Mouse (Mus musculus): ENCODE data around the gene Prmt1. TPM values are rescaled to one million over a fixed set of nuclear protein-coding genes. Genes with fewer than 3 reads are reported as not detected.
A peak's percentile ranks its signal among the peaks of the same experiment; 100 is the strongest.

Prmt1 gene
- total RNA-seq, 2 experiments from 2014 or later, result 198 to 216 TPM

DNA sequence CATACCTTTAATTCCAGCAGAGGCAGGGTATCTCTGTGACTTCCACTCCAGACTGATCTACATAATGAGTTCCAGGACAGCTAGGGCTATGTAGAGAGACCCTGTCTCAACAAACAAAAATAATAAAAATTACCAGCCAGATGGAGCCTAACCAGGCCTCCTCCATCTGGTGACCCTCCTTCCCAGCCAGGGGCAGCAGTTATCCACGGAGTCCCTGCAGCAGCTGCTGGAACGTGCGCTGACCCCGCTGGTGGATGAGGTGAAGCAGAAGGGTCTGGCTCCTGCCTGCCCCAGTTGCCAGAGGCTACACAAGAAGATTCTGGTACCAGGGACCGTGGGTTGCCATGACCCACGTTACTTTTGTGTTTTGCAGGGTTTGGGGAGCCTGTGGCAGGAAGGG, 30.1 kb downstream of the Prmt1 start:
- intact Hi-C loops (cut with DNase I), result loop anchor here (5.0 kb wide), 2 partner anchors 34 to 234 kb away; no protein-coding TSS in a partner anchor
- no peak for DNase-seq

GRCm38 (mm10) chr7:44955628-44956027, 30.7 kb downstream of the Prmt1 start:
- intact Hi-C loops (cut with DNase I), result loop anchor here (5.0 kb wide), 2 partner anchors 33 to 233 kb away; no protein-coding TSS in a partner anchor
- DNase-seq, result peak in 1 of 2 experiments; percentile 43

GRCm38 (mm10) chr7:44954091-44954885, 32.1 kb downstream of the Prmt1 start:
- intact Hi-C loops (cut with DNase I), result loop anchor here (5.0 kb wide), 1 partner anchor 57 kb away; the partner anchor contains the start of gene Fuz
- DNase-seq, result no peak

DNA sequence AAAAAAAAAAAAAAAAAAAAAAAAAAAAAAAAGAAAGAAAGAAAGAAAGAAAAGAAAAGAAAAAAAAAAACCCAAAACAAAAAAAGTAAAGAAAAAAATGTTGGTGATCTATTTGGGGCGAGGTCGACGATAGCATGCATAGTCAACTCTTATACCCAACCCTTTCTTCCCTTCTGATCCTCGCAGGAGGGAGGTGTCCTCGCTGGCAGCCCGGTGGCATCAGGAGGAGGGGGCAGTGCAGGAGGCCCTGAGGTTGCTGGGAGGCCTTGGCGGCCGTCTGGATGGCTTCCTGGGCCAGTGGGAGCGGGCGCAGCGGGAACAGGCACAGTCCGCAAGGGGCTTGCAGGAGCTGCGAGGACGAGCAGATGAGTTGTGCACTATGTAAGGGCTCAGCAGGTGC, 32.8 kb downstream of the Prmt1 start:
- DNase-seq, result no peak
- intact Hi-C loops (cut with DNase I), result loop anchor here (5.0 kb wide), 1 partner anchor 56 kb away; the partner anchor contains the start of gene Fuz

- intact Hi-C loops (cut with DNase I), result loop anchor here (5.0 kb wide), 1 partner anchor 55 kb away; the partner anchor contains the start of gene Fuz
- peak; percentile 92 to 93 for DNase-seq
Observed at GRCm38 (mm10) chr7:44952611-44953306, 33.6 kb downstream of the Prmt1 start.

DNA sequence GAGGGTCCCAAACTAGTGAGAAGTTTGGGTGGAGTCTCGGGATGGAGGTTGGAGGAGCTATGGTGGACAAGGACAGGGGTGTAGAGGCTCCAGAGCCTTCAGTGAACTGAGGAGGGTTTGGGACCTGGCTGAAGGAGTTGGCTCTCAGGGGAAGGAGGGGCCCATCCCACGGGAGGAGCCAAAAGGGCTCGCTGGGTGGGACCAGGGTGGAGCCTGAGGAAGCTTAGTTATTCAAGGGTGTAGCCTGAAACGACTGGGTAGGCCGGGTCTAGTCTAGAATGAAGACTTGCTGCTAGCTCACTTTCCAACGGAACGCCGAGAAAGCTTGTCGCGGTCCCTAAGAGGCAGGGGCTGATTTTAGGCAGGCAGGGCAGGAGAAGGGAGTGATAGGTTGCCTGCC, 34.4 kb downstream of the Prmt1 start:
- DNase-seq, result peak; percentile 68 to 73
- intact Hi-C loops (cut with DNase I), result loop anchor here (5.0 kb wide), 1 partner anchor 55 kb away; the partner anchor contains the start of gene Fuz

GRCm38 (mm10) chr7:44949922-44950321, 36.4 kb downstream of the Prmt1 start:
- intact Hi-C loops (cut with DNase I), result loop anchor here (5.0 kb wide), 1 partner anchor 53 kb away; the partner anchor contains the start of gene Fuz
- DNase-seq, result no peak

- intact Hi-C loops (cut with DNase I), result no loop called here
- no peak for DNase-seq
Observed at GRCm38 (mm10) chr7:44942904-44943303, 43.5 kb downstream of the Prmt1 start, which contains the start of gene Tsks. TSS of gene Tsks (plus strand) at chr7:44943204.

DNA sequence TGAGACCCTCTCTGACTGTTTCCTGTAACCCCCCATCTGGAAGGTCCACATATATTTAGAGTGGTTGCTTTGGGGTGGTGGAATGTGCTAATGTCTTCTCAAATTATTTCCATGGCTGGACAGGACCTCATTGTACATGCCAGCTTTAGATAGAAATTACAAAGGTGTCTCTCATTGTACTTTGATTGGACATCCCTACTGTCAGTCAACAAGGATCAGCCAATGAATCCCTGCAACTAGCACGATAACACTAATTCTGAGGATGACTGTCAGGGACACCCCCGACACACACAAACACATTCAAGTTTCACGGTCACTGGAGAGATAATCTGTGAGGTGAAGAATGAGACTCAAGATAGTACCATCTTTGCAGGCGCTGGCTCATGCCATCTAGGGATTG, 47.7 kb downstream of the Prmt1 start:
- intact Hi-C loops (cut with DNase I), result no loop called here
- no peak for DNase-seq

DNA sequence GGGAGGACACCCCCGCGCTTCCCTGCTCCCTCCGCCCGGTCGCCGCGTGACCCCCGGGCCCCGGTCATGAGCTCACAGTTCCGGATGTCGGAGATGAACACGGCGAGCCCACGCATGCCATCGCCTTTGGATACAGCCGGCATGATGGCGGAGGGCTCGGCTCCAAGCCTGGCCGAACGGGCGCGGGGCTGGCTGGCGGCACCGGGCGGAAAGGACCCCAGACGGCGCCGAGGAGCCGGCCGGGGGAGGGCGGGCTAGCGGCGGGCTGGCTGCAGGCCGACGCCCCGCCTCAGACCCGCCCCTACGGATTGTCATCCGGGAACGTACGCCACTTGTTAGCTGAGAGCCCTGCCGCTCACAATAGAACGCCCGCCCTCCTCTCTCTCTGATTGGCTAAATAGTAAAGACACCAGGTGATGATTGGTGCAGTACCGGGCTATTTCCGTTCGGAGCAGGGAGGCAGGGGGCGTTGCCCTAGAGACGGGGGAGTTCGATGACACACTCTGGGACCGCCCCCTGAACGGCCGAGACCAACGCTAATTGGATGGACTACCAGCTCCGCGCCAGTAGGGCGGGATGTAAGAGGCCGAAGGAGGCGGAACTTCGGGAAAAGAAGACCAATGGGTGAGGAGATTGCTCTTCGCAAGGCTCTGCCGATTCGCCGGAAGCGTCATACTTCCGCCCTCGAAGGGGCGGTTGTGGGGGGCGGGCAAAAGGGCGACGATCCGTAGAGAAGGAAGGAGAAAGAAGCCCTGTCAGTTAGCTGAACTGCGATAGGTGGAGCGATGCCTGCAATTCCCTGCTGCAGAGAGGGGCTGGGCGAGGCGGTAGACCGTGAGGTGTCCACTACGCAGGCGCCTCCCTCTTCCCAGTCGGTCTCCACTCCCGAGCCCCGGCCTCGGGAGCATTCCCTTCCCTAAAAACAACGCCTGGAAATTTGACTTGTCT, 56.9 kb downstream of the Prmt1 start, which contains the start of gene Ap2a1:
TSS of gene Ap2a1 (minus strand) at position 293 of the 948 bp plus-strand sequence.
- DNase-seq, result peak; percentile 100
- intact Hi-C loops (cut with DNase I), result loop anchor here (2.0 kb wide), 1 partner anchor 29 kb away; no protein-coding TSS in a partner anchor

DNA sequence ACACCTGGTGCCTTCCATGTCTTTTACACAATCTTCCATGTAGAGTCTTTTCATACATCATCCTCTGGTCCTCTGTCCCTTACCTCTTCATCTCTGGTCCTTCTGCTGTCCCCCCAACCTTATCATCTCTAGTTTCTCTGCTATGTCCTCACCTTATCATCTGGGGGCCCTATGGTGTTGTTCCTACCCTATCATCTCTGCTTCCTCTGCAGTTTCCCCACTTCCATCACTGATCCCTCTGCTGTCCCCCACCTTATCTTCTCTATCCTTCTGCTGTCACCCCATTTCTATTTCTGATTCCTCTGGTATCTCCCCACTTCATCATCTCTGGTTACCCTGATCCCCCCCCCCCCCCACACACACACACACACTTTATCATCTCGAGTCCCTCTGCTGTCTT, 57.8 kb downstream of the Prmt1 start:
- DNase-seq, result no peak
- intact Hi-C loops (cut with DNase I), result no loop called here

Small RNAs within 50 kb of the gene (microRNA-seq; reads per million reads assigned to microRNA genes)
- 0.95 to 1.0 reads per million in 2 experiments for gene Mir7054

Other genes with a start within 250 kb of the Prmt1 start
- gene Vrk3, start 238.2 kb downstream of the Prmt1 start, total RNA-seq (2021), result 10 to 100 TPM; 24.7 to 28.3 TPM
- gene Zfp473, start 235.5 kb downstream of the Prmt1 start, total RNA-seq (2021), result under 1 TPM; 0.12 to 0.35 TPM
- gene Nup62, start 170.5 kb downstream of the Prmt1 start, total RNA-seq (2021), result 10 to 100 TPM; 44.3 to 45.1 TPM
- gene Il4i1, start 170.2 kb downstream of the Prmt1 start, total RNA-seq (2021), result 1 to 10 TPM; 1.3 to 1.8 TPM
- 10 to 100 TPM; 50.4 to 51.3 TPM for gene Atf5, start 169.9 kb downstream of the Prmt1 start, total RNA-seq (2021)
- 10 to 100 TPM; 76.8 to 78.4 TPM for gene Akt1s1, start 137.6 kb downstream of the Prmt1 start, total RNA-seq (2021)
- 10 to 100 TPM; 38.4 to 44.7 TPM for gene Tbc1d17, start 137.5 kb downstream of the Prmt1 start, total RNA-seq (2021)
- gene Pnkp, start 129.4 kb downstream of the Prmt1 start, total RNA-seq (2021), result 10 to 100 TPM; 18.1 to 21.6 TPM
- gene Ptov1, start 116.8 kb downstream of the Prmt1 start, total RNA-seq (2021), result 100 to 1,000 TPM; 189 to 196 TPM
- 10 to 100 TPM; 67.7 to 77.1 TPM for gene Med25, start 93.9 kb downstream of the Prmt1 start, total RNA-seq (2021)
- gene Fuz, start 90.5 kb downstream of the Prmt1 start, total RNA-seq (2021), result 10 to 100 TPM; 12.2 to 18.2 TPM
- 10 to 100 TPM; 90.9 to 91.1 TPM for gene Ap2a1, start 57.1 kb downstream of the Prmt1 start, total RNA-seq (2021)
- gene Tsks, start 43.4 kb downstream of the Prmt1 start, total RNA-seq (2021), result not detected
- 1 to 10 TPM; 4.1 to 6.2 TPM for gene Cpt1c, start 11.7 kb downstream of the Prmt1 start, total RNA-seq (2021)
- gene Irf3, start 11.1 kb upstream of the Prmt1 start, total RNA-seq (2021), result 10 to 100 TPM; 34.1 to 47.9 TPM
- gene Bcl2l12, start 12.1 kb upstream of the Prmt1 start, total RNA-seq (2021), result 10 to 100 TPM; 14.5 to 15.9 TPM
- 10 to 100 TPM; 68.5 to 70.1 TPM for gene Scaf1, start 29.8 kb upstream of the Prmt1 start, total RNA-seq (2021)
- gene Rras, start 31.4 kb upstream of the Prmt1 start, total RNA-seq (2021), result 10 to 100 TPM; 71.6 to 75.7 TPM
- 10 to 100 TPM; 28.8 to 35.7 TPM for gene Prr12, start 66.3 kb upstream of the Prmt1 start, total RNA-seq (2021)
- gene Nosip, start 75.9 kb upstream of the Prmt1 start, total RNA-seq (2021), result 10 to 100 TPM; 33.9 to 35.9 TPM
- gene Prrg2, start 76.1 kb upstream of the Prmt1 start, total RNA-seq (2021), result 10 to 100 TPM; 10.9 to 11.3 TPM
- gene Rcn3, start 105.7 kb upstream of the Prmt1 start, total RNA-seq (2021), result 10 to 100 TPM; 76.5 to 83.4 TPM
- 10 to 100 TPM; 65.4 to 69.2 TPM for gene Fcgrt, start 117.3 kb upstream of the Prmt1 start, total RNA-seq (2021)
- 100 to 1,000 TPM; 752 to 773 TPM for gene Rps11, start 137.9 kb upstream of the Prmt1 start, total RNA-seq (2021)
- 100 to 1,000 TPM; 809 to 865 TPM for gene Rpl13a, start 142.2 kb upstream of the Prmt1 start, total RNA-seq (2021)
- not detected for gene Gm45713, start 149.7 kb upstream of the Prmt1 start, total RNA-seq (2021)
- 1 to 10 TPM; 5.7 to 6.5 TPM for gene Flt3l, start 149.9 kb upstream of the Prmt1 start, total RNA-seq (2021)
- gene Pih1d1, start 167.7 kb upstream of the Prmt1 start, total RNA-seq (2021), result 10 to 100 TPM; 47.1 to 49.0 TPM
- gene Aldh16a1, start 168.0 kb upstream of the Prmt1 start, total RNA-seq (2021), result 10 to 100 TPM; 36.6 to 48.2 TPM
- gene Slc17a7, start 177.4 kb upstream of the Prmt1 start, total RNA-seq (2021), result 1 to 10 TPM; 6.1 to 6.7 TPM
- gene Gfy, start 193.0 kb upstream of the Prmt1 start, total RNA-seq (2021), result not detected
- gene Pth2, start 194.4 kb upstream of the Prmt1 start, total RNA-seq (2021), result not detected
- not detected for gene Ccdc155, start 218.3 kb upstream of the Prmt1 start, total RNA-seq (2021)
- gene Dkkl1, start 225.6 kb upstream of the Prmt1 start, total RNA-seq (2021), result not detected
- gene Tead2, start 229.2 kb upstream of the Prmt1 start, total RNA-seq (2021), result 10 to 100 TPM; 27.5 to 32.3 TPM

Data from heart, postnatal 10 days (tissue).